Mouse (Mus musculus) retina, postnatal 1 day (tissue): ENCODE measurements at regions not wholly inside any gene's neighbourhood (a gene's known extent, or its start where the extent isn't known, plus 50 kb on each side); places are given as distances from the start of the nearest gene placed in this dataset.

Source experiments
- DNase-seq: peaks from one replicate; pipeline ENCODE4 v3.0.0-alpha.2; 2012

DNA sequence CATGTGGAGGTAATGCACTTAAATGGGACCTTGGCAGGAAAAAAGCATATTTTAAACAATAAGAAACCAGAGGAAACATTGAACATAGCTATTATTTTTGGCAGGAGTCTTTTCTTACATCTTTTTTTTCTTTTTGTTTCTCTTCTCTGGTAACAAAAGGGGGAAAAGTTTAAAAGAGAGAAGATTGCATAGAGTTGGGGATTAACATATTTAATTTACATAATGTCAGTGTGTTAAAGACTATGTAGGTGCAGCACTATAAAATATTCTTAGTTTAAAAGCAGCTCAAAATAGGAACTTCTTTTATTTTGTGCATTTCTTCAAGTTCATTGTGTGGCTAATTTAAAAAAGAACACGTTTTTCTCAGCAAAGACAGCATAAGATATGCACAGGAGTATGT lies 1087.5 kb downstream of the Cdh11 start:
- DNase-seq: no peak

- no peak for DNase-seq
These were observed 1094.5 kb downstream of the Cdh11 start for GRCm38 (mm10) chr8:101690901-101691300.

GRCm38 (mm10) chr8:101668921-101669320 lies 1116.5 kb downstream of the Cdh11 start:
- peak; percentile 3 for DNase-seq

GRCm38 (mm10) chr8:101662874-101663273 lies 1122.6 kb downstream of the Cdh11 start:
- DNase-seq: no peak

DNA sequence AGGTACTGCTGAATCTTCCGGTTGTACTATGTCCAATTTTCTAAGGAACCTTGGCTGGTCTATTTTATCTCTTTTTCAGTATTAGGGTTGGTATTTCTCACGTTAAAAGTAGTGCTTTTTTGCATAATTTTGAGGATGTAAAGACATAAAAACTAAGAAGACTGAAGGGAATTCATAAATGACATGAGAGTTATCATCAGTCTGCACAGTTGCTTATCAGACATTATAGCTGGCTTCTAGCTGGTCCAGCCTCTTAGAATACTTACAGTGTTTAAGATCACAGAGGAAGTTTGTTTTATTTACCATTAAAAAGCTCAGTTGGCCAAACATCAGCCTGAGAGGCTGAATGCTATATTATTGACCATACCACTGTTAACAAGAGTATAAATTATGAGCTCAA lies 1130.2 kb downstream of the Cdh11 start:
- DNase-seq: no peak

DNA sequence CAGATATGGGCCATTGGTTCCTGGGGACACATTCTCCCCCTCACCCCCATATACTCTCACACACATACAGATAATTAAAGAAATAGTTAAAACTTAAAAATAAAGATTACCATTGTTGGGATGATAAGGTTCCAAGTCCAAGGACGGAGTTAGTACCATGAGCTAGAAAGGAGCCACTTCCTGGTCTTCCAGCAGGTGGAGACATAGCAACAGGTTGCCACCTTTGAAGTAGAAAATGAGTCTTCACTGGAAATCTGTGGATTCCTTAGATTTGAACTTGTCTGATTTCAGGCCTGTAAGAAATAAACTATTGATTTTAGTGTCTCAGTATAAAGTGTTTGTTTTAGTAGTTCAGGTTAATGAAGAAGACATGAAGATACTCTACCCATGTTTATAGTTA lies 1156.6 kb downstream of the Cdh11 start:
- DNase-seq: peak; percentile 42

GRCm38 (mm10) chr8:101621941-101622340 lies 1163.5 kb downstream of the Cdh11 start:
- DNase-seq: peak; percentile 26

GRCm38 (mm10) chr8:101591115-101591514 lies 1194.3 kb downstream of the Cdh11 start:
- DNase-seq: no peak

DNA sequence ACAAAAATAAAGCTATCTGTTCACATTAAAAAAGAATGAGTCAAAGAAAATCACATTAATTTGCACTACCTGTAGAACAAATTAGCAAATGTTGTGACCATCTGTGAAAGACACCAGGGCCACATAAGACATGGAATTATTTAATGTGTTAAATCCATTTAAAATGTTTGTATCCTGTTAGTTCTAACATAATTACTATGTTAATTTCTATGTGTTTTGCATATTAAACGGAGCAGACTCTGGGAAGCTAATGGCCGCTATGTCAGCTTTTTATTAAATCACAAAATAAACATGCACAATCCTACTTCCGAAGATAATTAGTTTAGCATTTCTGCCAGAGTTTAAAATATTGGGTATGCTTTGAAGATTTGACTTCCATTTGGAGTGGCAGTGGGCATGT lies 1194.8 kb downstream of the Cdh11 start:
- no peak for DNase-seq

- no peak for DNase-seq
These were observed 1221.0 kb downstream of the Cdh11 start for GRCm38 (mm10) chr8:101564447-101564846.

DNA sequence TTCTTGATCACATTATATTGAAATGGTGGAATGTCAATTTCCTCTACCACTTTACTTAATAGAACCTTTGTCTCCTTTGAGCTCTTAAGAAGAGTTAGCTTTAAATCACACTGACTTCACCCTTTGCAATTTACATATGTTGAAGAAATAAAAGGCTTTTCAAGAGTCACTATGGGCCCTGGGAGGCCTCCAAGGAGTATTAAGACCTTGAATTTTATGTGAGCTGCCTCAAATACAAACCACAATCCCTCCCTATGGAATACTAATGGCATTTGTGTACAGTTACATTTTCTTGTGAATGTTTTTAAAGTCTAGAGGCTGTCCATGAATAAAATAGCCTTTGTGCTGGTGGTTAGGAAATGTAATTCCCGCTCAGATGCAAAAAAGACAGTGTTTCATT lies 1262.7 kb downstream of the Cdh11 start:
- DNase-seq: no peak

- DNase-seq: peak; percentile 16
These were observed 1306.7 kb downstream of the Cdh11 start for GRCm38 (mm10) chr8:101478554-101479314.

DNA sequence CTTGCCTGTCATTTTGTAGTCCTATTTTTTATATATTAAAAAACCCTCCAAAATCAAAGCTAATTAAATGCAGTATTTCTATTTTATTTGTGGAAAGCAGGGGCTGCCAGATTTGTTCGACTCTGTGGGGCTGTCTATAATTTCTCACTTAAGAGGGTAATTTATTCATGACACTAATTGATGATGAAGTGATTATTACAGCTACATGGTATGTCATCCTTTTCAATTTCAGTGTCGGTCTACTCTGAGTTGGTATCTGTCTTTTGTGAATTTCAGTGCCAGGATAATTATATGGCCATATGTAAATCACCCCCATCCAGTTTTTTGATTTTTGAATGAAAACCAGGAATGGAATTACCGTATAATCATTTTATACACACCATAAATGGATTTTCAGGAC lies 1319.1 kb downstream of the Cdh11 start:
- no peak for DNase-seq

DNA sequence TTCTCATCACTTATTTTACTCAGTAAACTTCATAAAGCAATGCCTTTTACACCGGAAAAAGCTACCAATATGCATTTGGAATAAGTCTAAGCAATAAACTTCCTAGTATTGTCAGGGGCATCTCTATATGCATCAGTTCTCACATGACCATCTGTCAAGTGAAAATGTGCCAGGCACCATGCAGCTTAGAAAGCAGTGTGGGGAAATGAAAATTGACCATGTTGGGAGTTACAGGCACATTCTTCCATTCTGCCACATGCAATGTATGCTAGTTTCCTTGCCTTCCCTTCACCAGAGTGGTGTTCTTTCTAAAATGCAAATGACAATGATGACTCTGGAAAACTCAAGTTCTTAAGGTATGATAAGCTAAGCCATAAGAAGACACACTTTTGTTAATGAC lies 1322.9 kb downstream of the Cdh11 start:
- DNase-seq: no peak

DNA sequence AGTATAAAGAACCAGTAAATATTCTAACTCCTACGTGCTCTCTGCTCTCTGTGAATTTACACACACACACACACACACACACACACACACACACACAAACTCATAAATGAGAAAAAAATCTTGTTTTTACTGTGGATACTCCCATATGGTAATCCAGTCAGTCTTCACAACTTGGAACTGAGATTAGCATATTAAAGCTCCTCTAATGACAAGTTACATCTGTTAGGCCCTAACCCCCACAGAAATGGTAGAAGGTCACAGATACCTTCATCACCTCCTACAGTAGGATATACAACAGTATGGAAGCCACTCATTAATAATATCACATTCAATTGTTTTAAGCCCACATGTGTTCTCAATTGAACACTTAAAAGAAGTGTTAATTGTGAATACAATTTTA lies 1340.7 kb downstream of the Cdh11 start:
- DNase-seq: no peak

DNA sequence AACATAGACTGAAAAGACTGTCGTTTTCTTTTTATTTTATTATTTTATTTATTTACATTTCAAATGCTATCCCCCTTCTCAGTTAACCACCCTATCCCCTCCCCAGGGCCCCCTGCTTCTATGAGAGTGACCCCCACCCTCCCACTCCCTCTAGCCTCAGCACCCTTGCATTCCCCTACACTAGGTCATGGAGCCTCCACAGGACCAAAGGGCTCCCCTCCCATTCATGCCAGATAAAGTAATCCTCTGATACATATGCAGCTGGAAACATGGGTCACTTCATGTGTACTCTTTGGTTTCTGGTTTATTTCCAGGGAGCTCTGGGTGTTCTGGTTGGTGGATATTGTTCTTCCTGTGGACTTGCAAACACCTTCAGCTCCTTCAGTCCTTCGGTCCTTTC lies 1342.9 kb downstream of the Cdh11 start:
- DNase-seq: no peak

DNA sequence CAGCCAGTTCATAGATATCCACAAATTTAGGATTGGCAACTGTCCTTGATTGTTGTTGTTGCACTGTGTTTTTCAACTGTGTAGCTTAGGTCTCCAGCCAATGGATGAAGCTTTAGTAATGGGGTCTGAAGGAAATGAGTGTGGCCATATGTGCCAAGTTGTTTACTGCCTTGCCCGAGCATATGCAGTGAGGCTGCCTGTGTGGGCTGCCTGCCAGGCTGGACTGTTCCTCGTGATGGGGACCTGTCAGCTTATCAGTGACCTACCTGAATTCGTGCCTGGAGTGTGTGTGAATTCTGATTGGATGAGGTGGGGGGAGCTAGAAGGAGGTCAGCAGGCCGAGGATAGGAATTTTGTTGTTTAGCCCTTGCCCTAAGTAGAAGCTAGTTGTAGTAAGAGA lies 1349.8 kb downstream of the Cdh11 start:
- DNase-seq: no peak
